Mouse (Mus musculus) intestine, embryonic 16.5 days (tissue): ENCODE measurements at regions not wholly inside any gene's neighbourhood (a gene's known extent, or its start where the extent isn't known, plus 50 kb on each side); places are given as distances from the start of the nearest gene placed in this dataset.

Experiments
- ATAC-seq: fragments of 200-750 bp; cut with Nextera tagmentation; 2 replicates; pipeline ENCODE4 v1.8.0; 2017; ENCODE audit warnings: moderate TSS enrichment, moderate library complexity
- H3K27ac ChIP-seq: fragments of 300-500 bp; sonication (generic); 2 replicates; pipeline ENCODE4 v1.5.1; 2014; ENCODE audit warnings: mild to moderate bottlenecking, low read length
- H3K27me3 ChIP-seq: fragments of 300-500 bp; sonication (generic); replicated peaks from 2 replicates; pipeline ENCODE4 v1.6.1; 2014; ENCODE audit warnings: low read length, control low read depth, mixed read lengths; ENCODE audit not compliant: control insufficient read depth, insufficient read depth
- H3K36me3 ChIP-seq: fragments of 300-500 bp; sonication (generic); 2 replicates; pipeline ENCODE4 v1.6.1; 2014; ENCODE audit warnings: low read length, control low read depth; ENCODE audit not compliant: control insufficient read depth, insufficient read depth
- H3K4me1 ChIP-seq: fragments of 300-500 bp; sonication (generic); 2 replicates; pipeline ENCODE4 v1.6.1; 2014; ENCODE audit warnings: low read length, control low read depth, mixed read lengths; ENCODE audit not compliant: control insufficient read depth, insufficient read depth
- H3K4me2 ChIP-seq: fragments of 300-500 bp; sonication (generic); 2 replicates; pipeline ENCODE4 v1.6.1; 2014; ENCODE audit warnings: low read depth, low read length, control low read depth
- H3K4me3 ChIP-seq: fragments of 300-500 bp; sonication (generic); 2 replicates; pipeline ENCODE4 v1.5.1; 2014; ENCODE audit warnings: mild to moderate bottlenecking, low read length
- H3K9ac ChIP-seq: fragments of 300-500 bp; sonication (generic); 2 replicates; pipeline ENCODE4 v1.6.1; 2014; ENCODE audit warnings: low read depth, low read length
- H3K9me3 ChIP-seq: fragments of 300-500 bp; sonication (generic); 2 replicates; pipeline ENCODE4 v1.6.1; 2016; ENCODE audit warnings: low read length, control low read depth; ENCODE audit not compliant: control insufficient read depth
- WGBS: fragments of 180-500 bp; shearing (Covaris S2); extraction: QIAGEN DNeasy Blood & Tissue Kit; methylation state at CpG from one replicate; pipeline ENCODE4 v1.1.7; 2014; 5-methylcytosine and 5-hydroxymethylcytosine counted together

- H3K4me1 ChIP-seq = no peaks in the 10 kb centered on the region
- no peak for ATAC-seq
- H3K27ac ChIP-seq = no peak overlapping the region
- H3K9me3 ChIP-seq = no peaks in the 10 kb centered on the region
- 89% methylated on average over 8 of the region's 8 CpGs for WGBS
- H3K36me3 ChIP-seq = no peaks in the 10 kb centered on the region
- H3K4me3 ChIP-seq = no peak overlapping the region
- H3K27me3 ChIP-seq = no peaks in the 10 kb centered on the region
- H3K9ac ChIP-seq = no peak overlapping the region
- H3K4me2 ChIP-seq = no peak overlapping the region
These were observed 190.1 kb downstream of the Pcdh18 start for GRCm38 (mm10) chr3:49566769-49567729.

- H3K27me3 ChIP-seq = no peaks in the 10 kb centered on the region
- H3K9ac ChIP-seq = no peak overlapping the region
- no peaks in the 10 kb centered on the region for H3K4me1 ChIP-seq
- H3K27ac ChIP-seq = no peak overlapping the region
- no peak overlapping the region for H3K4me2 ChIP-seq
- no peaks in the 10 kb centered on the region for H3K36me3 ChIP-seq
- no peak for ATAC-seq
- H3K4me3 ChIP-seq = no peak overlapping the region
- H3K9me3 ChIP-seq = no peaks in the 10 kb centered on the region
These were observed 229.5 kb downstream of the Pcdh18 start for GRCm38 (mm10) chr3:49527642-49528041.

GRCm38 (mm10) chr3:49520088-49520487, 237.0 kb downstream of the Pcdh18 start:
- Histone ChIP-seq H3K9ac (no peak overlapping the region), H3K27ac (no peak overlapping the region), H3K27me3 (no peaks in the 10 kb centered on the region), H3K36me3 (no peaks in the 10 kb centered on the region), H3K4me3 (no peak overlapping the region), H3K4me2 (no peak overlapping the region), H3K9me3 (no peaks in the 10 kb centered on the region), H3K4me1 (no peaks in the 10 kb centered on the region)
- ATAC-seq = no peak
- WGBS = 72% methylated on average over 2 of the region's 2 CpGs

- Histone ChIP-seq H3K4me3 (no peak overlapping the region), H3K36me3 (no peaks in the 10 kb centered on the region), H3K9me3 (no peaks in the 10 kb centered on the region), H3K4me1 (no peaks in the 10 kb centered on the region), H3K9ac (no peak overlapping the region), H3K27me3 (no peaks in the 10 kb centered on the region), H3K27ac (no peak overlapping the region), H3K4me2 (no peak overlapping the region)
- 49% methylated on average over 6 of the region's 6 CpGs for WGBS
- ATAC-seq = no peak
These were observed 252.5 kb downstream of the Pcdh18 start for GRCm38 (mm10) chr3:49504581-49504980.

GRCm38 (mm10) chr3:49502351-49502750, 254.8 kb downstream of the Pcdh18 start:
- Histone ChIP-seq H3K9ac (no peak overlapping the region), H3K9me3 (no peaks in the 10 kb centered on the region), H3K27ac (no peak overlapping the region), H3K27me3 (no peaks in the 10 kb centered on the region), H3K4me3 (no peak overlapping the region), H3K4me2 (no peak overlapping the region), H3K4me1 (no peaks in the 10 kb centered on the region), H3K36me3 (no peaks in the 10 kb centered on the region)
- WGBS = 76% methylated on average over 4 of the region's 4 CpGs
- no peak for ATAC-seq

GRCm38 (mm10) chr3:49485105-49485504, 272.0 kb downstream of the Pcdh18 start:
- Histone ChIP-seq H3K9me3 (no peaks in the 10 kb centered on the region), H3K36me3 (no peaks in the 10 kb centered on the region), H3K9ac (no peak overlapping the region), H3K4me3 (no peak overlapping the region), H3K4me2 (no peak overlapping the region), H3K27me3 (no peaks in the 10 kb centered on the region), H3K4me1 (no peaks in the 10 kb centered on the region), H3K27ac (no peak overlapping the region; the same call in 1 of the 2 replicates)
- WGBS = 67% methylated on average over 8 of the region's 8 CpGs
- no peak for ATAC-seq
